In the genomic region with DNA sequence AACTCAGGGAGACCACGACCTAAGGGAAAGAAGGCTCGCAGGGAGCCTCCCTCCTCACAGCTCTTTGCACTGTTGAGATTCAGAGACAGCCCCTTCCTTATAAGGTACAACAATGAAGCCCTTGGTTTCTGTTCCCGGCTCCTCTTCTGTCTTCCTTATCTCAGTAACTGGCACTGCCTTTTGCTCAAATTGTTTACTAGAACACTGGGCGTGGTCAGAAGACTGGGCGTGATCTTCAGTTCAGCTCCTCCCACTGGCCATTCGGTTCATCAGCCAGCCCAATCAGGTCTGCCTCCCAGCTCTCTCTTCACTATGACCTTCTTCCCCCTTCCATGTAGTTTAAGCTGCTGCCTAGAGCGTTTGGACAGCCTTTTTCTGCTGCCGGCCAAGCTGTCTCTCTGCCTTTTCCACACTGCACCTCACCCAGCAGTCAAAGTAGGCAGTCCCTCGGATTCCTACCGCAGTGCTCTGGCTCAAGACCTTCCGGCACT, we compare ENCODE assay signal across 8 mouse cellular contexts. TPM values are rescaled to one million over a fixed set of nuclear protein-coding genes. Genes with fewer than 3 reads are reported as not detected.
DNase-seq lines count a peak whose midpoint lies in the region; ATAC-seq lines count a peak whose summit lies in the region.

No protein-coding gene starts in this region.

- ATAC-seq in CD4-positive, CD25-positive, alpha-beta regulatory T cell, adult 4 months = peak; percentile 69
- peak; percentile 75 for ATAC-seq in heart, embryonic 11.5 days (replicated peaks; ENCODE audit: insufficient number of reproducible peaks, low FRiP score, low TSS enrichment)

- H3K36me3 ChIP-seq in heart, embryonic 11.5 days (ENCODE audit: control insufficient read depth, insufficient read depth, low read length) = no peaks in the 10 kb centered on the region

- peaks cover 3% of the 10 kb centered on the region; the same call in 1 of the 2 replicates for H3K4me1 ChIP-seq in heart, embryonic 11.5 days (ENCODE audit: control insufficient read depth, insufficient read depth, low read length)

- WGBS in heart, embryonic 11.5 days (ENCODE audit: insufficient replicate concordance) = 6% methylated on average over 11 of the region's 11 CpGs

- H3K27ac ChIP-seq in heart, embryonic 11.5 days (ENCODE audit: low read depth, low read length) = peak overlapping the region; percentile 77

- peak; percentile 67 for DNase-seq in WW6 (ENCODE audit: low read depth, low spot score)
- DNase-seq in embryo, embryonic 9.5 days (ENCODE audit: extremely low spot score) = peak; percentile 73
- peak; percentile 95 for DNase-seq in kidney, adult 9 months
- DNase-seq in lung, postnatal 14 days = peak; percentile 75
- DNase-seq in ovary, postnatal 36 days (ENCODE audit: low spot score) = peak; percentile 73
- peak; percentile 77 for DNase-seq in yolk sac, embryonic 10.5 days (ENCODE audit: low spot score)

- H3K9ac ChIP-seq in heart, embryonic 11.5 days (ENCODE audit: low read depth, low read length) = peak overlapping the region; percentile 67

- no peaks in the 10 kb centered on the region for H3K9me3 ChIP-seq in heart, embryonic 11.5 days (replicated peaks; ENCODE audit: control insufficient read depth, low read length)

- H3K27me3 ChIP-seq in heart, embryonic 11.5 days (ENCODE audit: control insufficient read depth, insufficient read depth, low read length) = no peaks in the 10 kb centered on the region

- peak overlapping the region; percentile 36 for H3K4me3 ChIP-seq in heart, embryonic 11.5 days (ENCODE audit: low read depth, low read length)

- peak overlapping the region; percentile 62 for H3K4me2 ChIP-seq in heart, embryonic 11.5 days

RNA-seq across cellular contexts. Expression of a gene that starts 19.3 kb away (rescaled TPM):
- 10 to 100 TPM; 15.3 to 16.8 TPM for polyA plus RNA-seq in CD4-positive, CD25-positive, alpha-beta regulatory T cell, adult 4 months (2017; shearing (Covaris generic))
- 72.5 and 74.4 TPM in 2 replicates for polyA plus RNA-seq in heart, embryonic 11.5 days (2014; fragmentation: Nextera tagmentation; extraction: Ambion mirVana)

RNA-seq across cellular contexts. Expression of a gene that starts 34.1 kb away (rescaled TPM):
- 10 to 100 TPM; 22.2 to 26.9 TPM for polyA plus RNA-seq in CD4-positive, CD25-positive, alpha-beta regulatory T cell, adult 4 months (2017; shearing (Covaris generic))
- polyA plus RNA-seq in heart, embryonic 11.5 days (2014; fragmentation: Nextera tagmentation; extraction: Ambion mirVana) = 26.4 and 27.8 TPM in 2 replicates

Comparison
In these comparisons a context has a peak if more than half of its experiments do, and no peak if none do; other contexts are left out.
1. Peak in every context shown above with its lines: DNase-seq, ATAC-seq, H3K4me3 ChIP-seq and H3K27ac ChIP-seq.